Mouse (Mus musculus) v-Abl transformed pro-B cells (cell line): Measurements from ENCODE around the gene Htr2c.

Experiments
- in situ Hi-C, 2 experiments: fragments of 400-800 bp; cut with MboI; formaldehyde crosslinking; loops; one replicate each; pipeline ENCODE4 v1.15.1; 2025; ENCODE audit not compliant: unreplicated experiment in 2 of 2

The Htr2c gene

DNA sequence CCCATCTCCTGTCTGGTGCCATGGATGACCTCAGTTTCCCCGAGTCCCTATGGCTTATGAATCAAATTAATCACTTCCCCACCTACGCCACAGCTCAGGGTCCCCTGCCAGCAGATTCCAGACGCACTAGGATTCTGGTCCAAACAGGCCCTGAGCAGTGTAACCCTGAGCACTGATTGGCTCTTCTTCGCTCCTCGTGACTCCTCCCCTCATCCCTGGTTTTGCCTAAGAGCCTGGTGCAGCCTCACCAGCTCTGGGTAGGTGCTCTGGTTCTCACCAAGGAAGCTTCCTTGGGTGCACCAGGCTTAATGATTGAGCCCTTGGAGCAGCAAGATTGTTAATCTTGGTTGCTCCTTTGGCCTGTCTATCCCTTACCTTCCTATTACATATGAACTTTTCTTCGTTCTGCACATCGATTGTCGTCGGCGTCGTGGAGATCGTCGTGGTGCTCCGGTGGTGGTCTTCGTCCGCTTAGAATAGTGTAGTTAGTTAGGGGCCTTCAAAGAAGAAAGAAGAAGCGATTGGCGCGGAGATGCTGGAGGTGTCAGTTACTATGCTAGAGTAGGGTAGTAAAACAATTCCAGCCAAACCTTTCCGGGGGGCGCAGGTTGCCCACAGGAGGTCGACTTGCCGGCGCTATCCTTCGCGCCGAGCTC is at the start of gene Htr2c:
Gene Htr2c, plus strand, starts transcription at position 256 of the 656 bp plus-strand sequence.
- in situ Hi-C loops: no loop called here

DNA sequence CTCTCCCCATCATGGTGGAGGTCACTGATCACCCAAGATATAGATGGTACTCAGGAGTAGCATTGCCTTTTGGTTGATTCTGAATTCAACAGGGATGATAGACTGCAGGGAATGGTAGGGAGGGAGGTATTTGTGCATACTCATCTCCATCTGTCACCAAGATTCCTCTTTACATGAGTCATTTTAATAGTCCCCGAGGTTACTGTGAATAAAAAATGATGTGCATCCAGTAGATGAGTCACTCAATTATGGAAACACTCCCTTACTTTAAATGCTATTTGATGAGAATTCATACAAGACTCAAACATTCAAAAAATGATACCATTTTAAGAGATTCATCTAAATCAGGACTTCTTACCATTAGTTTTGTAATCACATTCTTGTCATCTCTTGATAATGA is 34.1 kb upstream of the Htr2c start:
- in situ Hi-C loops: no loop called here

DNA sequence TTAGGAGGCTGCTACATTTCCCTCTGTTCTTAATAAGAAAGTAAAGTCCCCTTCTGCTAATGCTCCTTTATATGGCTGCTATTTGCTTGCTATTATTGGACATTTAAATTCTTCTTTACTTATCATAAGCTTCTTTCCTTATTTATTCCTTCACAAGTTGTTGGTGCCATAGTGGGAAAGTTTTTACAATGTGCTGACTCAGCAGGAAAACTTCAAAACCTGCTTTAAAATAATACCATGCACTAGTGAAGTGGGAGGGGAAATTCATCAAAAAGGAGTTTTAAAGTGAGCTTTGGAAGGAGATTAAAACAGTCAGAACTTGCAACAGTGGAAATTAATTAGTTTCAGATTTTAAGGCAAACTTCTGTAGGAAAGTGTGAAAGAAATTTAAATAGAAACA is 26.0 kb upstream of the Htr2c start:
- in situ Hi-C loops: no loop called here

DNA sequence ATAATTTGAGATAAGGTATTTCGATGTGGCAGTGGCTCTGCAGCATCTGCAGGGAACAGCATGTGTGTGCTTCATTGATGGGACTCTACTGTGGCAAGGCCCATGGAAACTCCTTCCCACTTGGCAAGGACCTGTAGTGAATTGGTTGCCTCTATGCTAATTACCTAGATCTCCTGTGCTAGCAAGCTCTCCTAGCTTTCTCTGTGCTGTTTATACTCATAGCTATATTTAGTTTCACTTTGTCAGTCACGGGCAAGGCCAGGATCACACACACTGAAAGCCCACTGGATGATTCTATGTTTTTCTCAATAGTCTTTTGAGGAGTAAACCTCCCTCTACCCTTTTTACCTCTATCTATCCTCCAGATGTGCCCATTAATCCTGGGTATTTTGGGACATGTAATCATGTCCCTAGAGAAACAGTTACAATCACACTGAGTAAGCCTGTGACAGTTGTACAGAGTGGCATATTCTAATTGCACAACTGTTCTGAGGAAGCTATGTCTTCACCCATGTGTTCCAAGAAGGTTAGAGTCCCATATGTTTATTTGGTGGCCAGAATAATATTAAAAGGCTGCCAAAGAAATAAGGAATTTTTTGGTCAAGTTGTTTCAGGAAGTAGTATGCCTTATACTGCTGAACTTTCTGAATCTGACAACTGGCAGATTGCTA is 16.0 kb upstream of the Htr2c start:
- in situ Hi-C loops: no loop called here

DNA sequence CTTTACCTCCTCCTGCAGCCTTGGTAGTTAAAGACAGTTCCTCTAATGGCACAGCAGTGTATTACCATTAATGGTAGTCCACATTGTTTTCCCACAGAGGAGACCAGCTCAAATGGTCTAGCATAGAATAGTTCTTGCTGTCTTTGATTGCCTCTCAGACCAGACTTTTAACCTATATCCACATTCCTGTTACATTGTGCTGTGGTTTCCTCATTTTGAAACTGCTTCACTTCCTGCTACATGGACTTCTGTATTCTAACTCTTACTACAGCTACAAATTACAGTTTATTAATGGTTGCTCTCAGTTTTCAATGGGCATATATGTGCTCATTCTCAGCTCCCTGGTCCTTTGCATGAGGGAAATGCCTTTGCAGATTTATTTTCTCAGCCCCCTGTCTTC is 15.3 kb upstream of the Htr2c start:
- in situ Hi-C loops: no loop called here

DNA sequence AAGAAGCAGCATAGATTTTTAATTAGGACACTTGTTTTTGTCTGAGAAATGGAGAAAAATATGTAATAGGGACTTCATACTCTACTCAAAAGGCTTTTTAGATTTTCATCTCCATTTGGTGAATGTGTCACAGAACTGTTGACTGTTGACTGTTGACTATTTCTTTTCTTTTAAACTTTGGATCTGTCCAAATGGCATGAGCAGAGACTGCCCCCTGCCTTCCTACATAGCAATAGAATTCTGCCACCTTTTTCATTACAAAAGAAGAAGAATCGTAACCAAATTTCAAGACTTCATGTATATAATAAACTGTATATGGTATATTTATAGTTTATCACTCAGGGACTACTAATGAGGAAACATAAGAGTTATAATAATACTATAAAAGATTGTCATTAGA is 3.7 kb upstream of the Htr2c start:
- in situ Hi-C loops: no loop called here

DNA sequence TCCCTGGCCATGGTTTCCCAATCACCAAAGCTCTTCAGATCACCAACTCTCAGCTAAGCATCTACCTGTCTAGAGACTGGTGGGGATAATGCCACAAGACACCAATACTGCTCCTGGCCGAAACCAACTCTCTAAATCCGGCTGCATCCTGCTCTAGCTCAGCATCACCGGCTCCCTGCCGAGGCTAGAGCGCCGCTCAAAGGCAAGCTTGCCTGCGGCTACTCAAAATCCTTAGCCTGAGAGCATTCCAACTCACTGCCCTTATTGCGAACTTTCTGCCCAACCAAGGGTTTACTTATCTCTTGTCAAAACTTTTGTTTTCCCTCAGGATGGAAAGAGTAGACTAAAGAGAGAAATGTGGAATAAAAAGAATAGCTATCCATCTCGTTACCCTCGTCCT is 2.4 kb upstream of the Htr2c start:
- in situ Hi-C loops: no loop called here

DNA sequence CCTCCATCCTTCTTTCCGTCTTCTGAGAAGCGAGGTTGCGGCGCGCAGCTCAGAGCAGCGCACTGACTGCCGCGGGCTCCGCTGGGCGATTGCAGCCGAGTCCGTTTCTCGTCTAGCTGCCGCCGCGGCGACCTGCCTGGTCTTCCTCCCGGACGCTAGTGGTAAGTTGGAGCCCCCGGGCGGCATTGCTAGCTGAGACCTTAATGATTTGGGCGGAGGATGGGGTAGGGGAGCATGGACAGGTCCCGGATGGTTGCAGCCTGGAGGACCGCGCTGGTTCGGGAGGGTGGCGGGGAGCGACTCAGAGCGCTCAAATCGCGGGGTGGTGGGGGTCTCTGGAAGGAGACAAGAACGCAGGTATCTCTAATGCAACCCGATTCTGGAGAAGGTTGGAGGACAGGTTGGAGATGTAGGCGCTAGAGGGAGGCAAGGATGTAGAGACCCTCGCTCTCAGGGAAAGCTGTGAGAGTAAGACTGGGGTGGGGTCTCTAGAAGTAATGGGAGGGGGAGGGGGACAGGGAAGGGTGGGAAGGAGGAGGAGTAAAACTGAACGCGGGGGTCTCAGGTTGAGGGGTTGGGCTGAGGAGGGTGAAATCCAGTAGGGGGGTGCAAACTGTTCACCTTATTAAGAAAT is 718 bp downstream of the Htr2c start:
- in situ Hi-C loops: no loop called here

DNA sequence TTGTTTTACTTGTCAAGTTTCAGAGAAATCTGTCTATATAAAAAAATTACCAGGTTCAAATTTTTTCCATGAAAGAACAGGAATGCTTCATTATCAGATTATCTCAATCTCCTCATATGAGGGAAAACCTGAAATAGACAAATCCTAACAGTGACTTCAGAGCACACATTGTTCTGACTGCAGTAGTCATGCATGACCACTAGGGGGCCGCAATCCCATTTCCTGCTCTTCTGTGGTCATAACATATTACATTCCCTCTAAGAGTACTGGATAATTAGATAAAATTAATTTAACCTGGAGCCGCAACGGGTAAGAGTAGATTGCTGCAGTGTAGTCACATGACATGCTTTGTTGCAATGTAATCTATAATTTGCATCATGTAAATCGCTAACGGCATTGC is 17.6 kb downstream of the Htr2c start:
- in situ Hi-C loops: no loop called here

DNA sequence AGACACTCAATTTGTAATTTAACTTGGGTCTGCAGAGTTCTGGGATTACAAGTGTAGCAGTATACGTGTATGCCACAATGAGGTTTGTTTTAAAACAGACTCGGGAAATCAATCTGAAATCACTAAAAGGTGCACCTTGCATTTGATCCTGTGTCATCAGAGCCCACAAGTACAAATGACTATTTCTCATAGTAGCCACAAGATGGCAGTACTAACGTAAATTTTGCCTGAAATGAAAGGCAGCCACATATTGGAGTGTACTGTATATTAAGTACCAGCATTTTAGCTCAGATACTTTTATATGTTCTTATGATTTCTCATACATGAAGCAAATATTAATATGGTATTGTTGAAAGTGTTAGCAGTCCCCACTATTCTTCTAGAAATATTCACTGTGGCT is 93.4 kb downstream of the Htr2c start:
- in situ Hi-C loops: no loop called here

DNA sequence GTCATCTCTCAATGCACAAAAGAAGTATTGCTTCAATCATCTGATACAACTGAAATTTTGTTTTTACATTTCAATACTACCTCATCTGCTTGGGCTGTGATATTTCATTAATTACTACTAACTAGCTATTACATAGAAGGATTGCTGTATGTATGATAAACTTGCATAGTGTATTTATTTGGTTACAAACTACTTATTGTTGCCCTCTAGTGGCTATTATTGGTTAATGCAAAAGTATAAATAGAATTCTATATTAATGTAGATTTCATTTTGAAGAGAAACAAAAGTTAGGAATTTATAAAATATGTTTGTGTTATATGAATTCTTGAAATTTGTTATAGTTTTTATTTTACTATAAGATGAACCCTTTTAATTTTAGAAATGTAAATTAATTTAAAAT is 109.3 kb downstream of the Htr2c start:
- in situ Hi-C loops: no loop called here

DNA sequence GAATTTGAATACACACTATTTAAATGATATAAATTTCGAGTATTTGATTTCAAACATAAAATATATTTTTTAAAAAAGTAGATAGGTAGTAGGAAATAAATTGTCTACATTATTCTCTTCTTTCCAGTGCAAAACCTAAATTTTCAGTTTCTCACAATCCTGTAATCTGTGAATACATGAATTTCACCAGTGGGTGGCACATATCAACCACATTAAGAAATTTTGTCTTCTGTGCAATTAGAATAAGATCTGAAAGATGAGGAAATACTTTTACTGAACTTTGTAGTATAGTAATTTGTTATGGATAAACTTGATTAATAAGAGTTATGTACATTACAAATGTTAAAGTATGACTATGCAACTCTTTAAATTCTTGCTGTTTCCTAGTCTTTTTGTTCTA is 156.8 kb downstream of the Htr2c start:
- in situ Hi-C loops: no loop called here

DNA sequence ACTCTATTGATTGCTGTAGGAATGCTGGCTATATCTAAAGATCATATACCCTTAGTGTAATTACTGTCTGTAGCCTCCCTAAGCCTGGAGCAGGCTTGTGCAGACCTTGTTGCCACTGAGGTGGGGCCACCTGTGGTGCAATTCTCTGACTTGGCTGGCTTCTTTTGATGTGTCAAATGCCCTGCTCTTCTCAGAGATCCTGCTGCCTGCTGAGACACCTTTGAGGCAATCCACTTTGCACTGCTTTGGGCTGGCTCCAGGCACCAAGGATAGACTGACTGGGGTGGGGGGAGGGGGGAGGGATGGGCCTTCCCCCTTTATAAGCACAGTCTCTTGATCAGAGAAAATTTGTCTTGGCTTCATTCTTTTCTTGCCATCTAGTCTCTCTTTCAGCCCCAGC is 252.9 kb downstream of the Htr2c start:
- in situ Hi-C loops: no loop called here

DNA sequence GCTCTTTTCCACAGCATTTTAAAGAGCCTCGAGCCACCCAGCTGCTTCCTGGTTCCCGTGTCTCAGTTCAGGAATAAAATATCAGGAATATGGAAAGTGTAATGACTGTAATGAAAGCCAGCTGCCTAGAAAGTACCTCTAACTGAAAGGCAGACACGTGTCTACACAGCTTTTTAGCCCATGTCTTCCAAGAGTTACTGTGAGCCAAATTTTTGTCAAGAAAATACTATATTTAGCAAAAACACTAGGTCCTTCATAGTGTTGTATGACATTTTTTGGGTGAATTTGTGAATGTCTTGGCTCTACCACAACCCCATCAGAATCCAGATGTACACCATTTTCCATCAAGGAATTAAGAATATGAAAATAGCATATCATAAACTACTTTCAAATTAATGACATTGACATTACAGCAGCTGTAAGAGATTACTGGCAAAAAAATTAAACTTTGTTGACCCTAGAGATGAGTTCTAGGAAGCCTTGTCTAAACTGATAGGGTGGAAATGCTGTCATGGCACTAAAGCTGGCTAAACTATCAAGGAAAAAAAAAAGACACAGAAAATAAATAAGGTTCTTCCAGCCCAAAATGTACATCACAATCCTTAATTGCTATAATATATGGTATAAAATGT is 255.2 kb downstream of the Htr2c start:
- in situ Hi-C loops: no loop called here

DNA sequence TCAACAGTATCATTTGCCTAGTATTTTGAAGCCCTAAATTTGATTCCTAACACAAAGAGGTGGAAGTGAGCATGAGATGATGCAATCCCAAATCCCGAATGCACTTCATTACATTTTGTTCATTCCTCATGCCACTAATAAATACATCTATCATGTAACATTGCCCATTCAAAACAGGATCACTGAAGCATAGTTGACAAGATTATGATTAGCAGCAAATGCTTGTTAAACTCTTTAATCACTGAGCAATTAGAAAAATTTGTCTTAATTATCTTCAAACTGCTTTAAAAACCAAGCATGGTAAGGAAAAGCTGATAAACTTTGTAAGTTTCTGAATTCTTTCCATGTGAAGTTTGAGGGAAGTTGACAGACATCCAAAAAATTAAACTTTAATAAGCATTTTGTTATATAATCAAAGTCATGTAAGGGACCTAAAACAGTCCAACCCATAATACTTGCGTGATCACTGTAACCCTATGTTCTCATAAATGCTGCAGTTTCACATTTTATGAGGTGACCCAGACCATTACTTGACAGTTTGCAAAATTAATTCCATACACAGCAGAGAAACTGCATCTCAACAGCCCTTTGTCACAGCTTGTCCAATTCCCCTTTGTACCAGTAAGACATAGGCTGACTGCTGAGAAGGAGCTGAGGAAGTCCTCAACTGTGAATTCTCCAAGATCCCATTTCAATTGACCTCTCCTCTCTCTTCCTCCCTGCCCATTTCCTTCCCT is 276.7 kb downstream of the Htr2c start:
- in situ Hi-C loops: no loop called here
